Mouse (Mus musculus) neural tube, embryonic 11.5 days (tissue): ENCODE measurements at regions not wholly inside any gene's neighbourhood (a gene's known extent, or its start where the extent isn't known, plus 50 kb on each side); places are given as distances from the start of the nearest gene placed in this dataset.
"Not testable (repeated sequence)": the region's sequence is repeated elsewhere in the genome, so short reads cannot be mapped to it uniquely, and the experiment has no call there.

Experiments
- ATAC-seq: fragments of 200-750 bp; cut with Nextera tagmentation; 2 replicates; pipeline ENCODE4 v1.8.0; 2017; ENCODE audit warnings: moderate number of reproducible peaks, mild to moderate bottlenecking, moderate TSS enrichment, moderate library complexity; ENCODE audit not compliant: insufficient read depth, low FRiP score, low TSS enrichment
- DNase-seq: peaks from one replicate; pipeline ENCODE4 v3.0.0-alpha.2; 2015; ENCODE audit warnings: low spot score
- H3K27ac ChIP-seq: fragments of 300-500 bp; sonication (generic); 2 replicates; pipeline ENCODE4 v1.5.1; 2014; ENCODE audit warnings: low read depth, mild to moderate bottlenecking, low read length
- H3K27me3 ChIP-seq: fragments of 300-500 bp; sonication (generic); 2 replicates; pipeline ENCODE4 v1.6.1; 2014; ENCODE audit warnings: mild to moderate bottlenecking, low read length, mixed read lengths; ENCODE audit not compliant: control insufficient read depth, insufficient read depth
- H3K36me3 ChIP-seq: fragments of 300-500 bp; sonication (generic); 2 replicates; pipeline ENCODE4 v1.6.1; 2014; ENCODE audit warnings: mild to moderate bottlenecking, low read length, moderate library complexity, mixed read lengths; ENCODE audit not compliant: control insufficient read depth, insufficient read depth
- H3K4me1 ChIP-seq: fragments of 300-500 bp; sonication (generic); 2 replicates; pipeline ENCODE4 v1.6.1; 2014; ENCODE audit warnings: low read length, mixed read lengths; ENCODE audit not compliant: control insufficient read depth, insufficient read depth
- H3K4me2 ChIP-seq: fragments of 300-500 bp; sonication (generic); 2 replicates; pipeline ENCODE4 v1.6.1; 2014; ENCODE audit warnings: low read depth, mild to moderate bottlenecking, moderate library complexity
- H3K4me3 ChIP-seq: fragments of 300-500 bp; sonication (generic); 2 replicates; pipeline ENCODE4 v1.5.1; 2014; ENCODE audit warnings: low read depth, low read length
- H3K9ac ChIP-seq: fragments of 300-500 bp; sonication (generic); 2 replicates; pipeline ENCODE4 v1.6.1; 2014; ENCODE audit warnings: mild to moderate bottlenecking, low read length
- H3K9me3 ChIP-seq: fragments of 300-500 bp; sonication (generic); 2 replicates; pipeline ENCODE4 v1.6.1; 2016; ENCODE audit warnings: low read length; ENCODE audit not compliant: control insufficient read depth
- WGBS: fragments of 180-500 bp; shearing (Covaris S2); extraction: QIAGEN DNeasy Blood & Tissue Kit; methylation state at CpG from one replicate; pipeline ENCODE4 v1.1.7; 2014; 5-methylcytosine and 5-hydroxymethylcytosine counted together

DNA sequence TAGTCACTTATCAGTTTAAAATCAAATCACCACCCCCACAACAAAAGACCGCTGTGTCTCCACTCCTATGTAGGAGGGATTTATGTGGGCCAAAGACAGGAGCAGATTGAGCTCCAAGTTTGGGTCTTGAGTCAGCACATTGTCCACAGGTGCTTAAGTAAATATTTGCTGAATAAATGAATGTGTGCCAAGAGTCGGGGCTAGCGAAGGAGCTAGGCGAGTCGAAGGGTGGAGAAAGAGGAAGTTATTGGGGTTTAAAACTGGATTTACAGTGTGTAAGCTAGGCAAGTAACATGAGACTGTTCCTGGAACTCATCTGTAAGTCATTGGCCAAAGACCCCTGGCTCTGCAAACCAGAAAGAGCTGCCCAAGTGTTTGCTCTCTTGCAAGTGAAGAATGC is 122.9 kb downstream of the Enc1 start:
- H3K36me3 ChIP-seq = no peaks in the 10 kb centered on the region
- no peak for DNase-seq
- ATAC-seq = no peak
- H3K9ac ChIP-seq = no peak overlapping the region
- H3K27ac ChIP-seq = no peak overlapping the region
- WGBS = 70% methylated on average over 5 of the region's 5 CpGs
- peaks cover 10% of the 10 kb centered on the region for H3K4me1 ChIP-seq
- H3K27me3 ChIP-seq = no peaks in the 10 kb centered on the region
- no peaks in the 10 kb centered on the region for H3K9me3 ChIP-seq
- H3K4me2 ChIP-seq = no peak overlapping the region
- no peak overlapping the region for H3K4me3 ChIP-seq

DNA sequence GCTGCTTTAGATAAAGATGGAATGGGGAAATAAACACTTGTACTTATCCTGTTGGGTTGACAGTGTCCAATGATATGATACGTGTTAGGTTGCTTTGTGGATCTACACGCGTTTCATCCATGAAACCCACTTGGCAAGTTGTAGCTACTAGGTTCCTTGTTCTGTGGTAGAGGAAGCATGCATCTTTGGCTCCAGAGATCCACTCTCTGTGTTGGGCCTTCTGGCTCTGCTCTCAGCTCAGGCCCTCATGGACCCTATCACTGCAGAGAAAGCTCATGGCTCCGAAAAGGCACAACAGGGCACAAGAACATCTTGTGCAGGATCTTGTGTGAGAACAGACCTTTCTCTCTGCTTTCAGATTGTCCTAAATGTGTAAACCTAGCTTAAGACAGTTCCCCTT is 122.3 kb downstream of the Enc1 start:
- no peaks in the 10 kb centered on the region for H3K36me3 ChIP-seq
- no peaks in the 10 kb centered on the region for H3K9me3 ChIP-seq
- no peak overlapping the region for H3K4me2 ChIP-seq
- ATAC-seq (no peak), DNase-seq (no peak)
- no peak overlapping the region for H3K4me3 ChIP-seq
- H3K9ac ChIP-seq = no peak overlapping the region
- peaks cover 10% of the 10 kb centered on the region for H3K4me1 ChIP-seq
- no peaks in the 10 kb centered on the region for H3K27me3 ChIP-seq
- WGBS = 90% methylated on average over 4 of the region's 4 CpGs
- H3K27ac ChIP-seq = no peak overlapping the region

DNA sequence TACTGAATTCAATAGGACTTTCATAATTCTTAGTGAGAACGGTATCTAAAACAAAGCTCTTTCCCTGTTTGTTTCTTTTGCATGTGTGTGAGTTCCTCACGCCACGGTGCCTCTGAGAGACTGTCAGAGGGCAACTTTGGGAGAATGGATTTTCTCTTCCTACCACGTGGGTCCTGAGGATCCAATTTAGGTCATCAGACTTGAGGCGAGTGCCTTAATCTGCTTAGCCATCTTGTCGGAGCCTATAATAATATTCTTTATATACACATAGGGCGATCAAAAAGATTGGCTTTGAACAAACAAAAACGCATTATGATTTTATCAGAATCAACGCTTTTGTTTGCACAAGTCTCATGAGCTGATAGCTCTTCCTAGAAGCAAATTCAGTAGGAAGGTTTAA is 119.6 kb downstream of the Enc1 start:
- 87% methylated on average over 9 of the region's 9 CpGs for whole genome bisulfite sequencing

DNA sequence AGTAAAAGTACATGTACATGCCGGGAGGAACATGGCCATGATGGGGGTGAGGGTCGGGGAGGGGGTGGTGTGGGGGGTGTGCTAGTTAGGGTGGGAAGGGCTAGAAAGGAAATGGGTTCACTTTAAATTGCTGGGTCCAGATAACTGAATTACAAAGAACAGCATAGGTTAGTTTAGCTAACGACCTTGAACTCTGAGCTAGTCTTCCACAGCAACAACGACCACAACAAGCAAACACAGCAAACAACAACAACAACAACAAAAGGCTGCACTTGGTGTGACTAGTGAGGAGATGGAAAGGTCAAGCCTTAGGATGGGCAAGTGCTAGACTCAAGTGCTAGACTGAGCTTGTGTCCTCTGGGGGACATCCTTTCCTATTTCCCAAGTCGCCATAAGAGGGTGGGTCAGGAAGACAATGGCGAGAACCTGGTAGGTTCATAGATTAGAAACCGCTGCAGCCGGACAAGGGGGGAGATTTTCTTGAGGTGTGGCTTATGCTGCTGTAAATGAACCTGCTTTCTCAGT is 117.9 kb downstream of the Enc1 start:
- 90% methylated on average over 8 of the region's 8 CpGs for WGBS
- Histone ChIP-seq H3K9me3 (no peaks in the 10 kb centered on the region), H3K4me3 (no peak overlapping the region), H3K4me2 (no peak overlapping the region), H3K36me3 (no peaks in the 10 kb centered on the region), H3K27me3 (no peaks in the 10 kb centered on the region), H3K4me1 (no peaks in the 10 kb centered on the region), H3K27ac (no peak overlapping the region), H3K9ac (no peak overlapping the region)
- ATAC-seq (no peak), DNase-seq (no peak)

More for the DNA sequence above, 119.6 kb downstream of the Enc1 start:
- Histone ChIP-seq H3K4me2 (no peak overlapping the region), H3K4me1 (peaks cover 4% of the 10 kb centered on the region), H3K36me3 (no peaks in the 10 kb centered on the region), H3K4me3 (no peak overlapping the region), H3K27me3 (no peaks in the 10 kb centered on the region), H3K9me3 (no peaks in the 10 kb centered on the region), H3K9ac (no peak overlapping the region), H3K27ac (no peak overlapping the region)
- no peak for DNase-seq
- ATAC-seq = no peak

DNA sequence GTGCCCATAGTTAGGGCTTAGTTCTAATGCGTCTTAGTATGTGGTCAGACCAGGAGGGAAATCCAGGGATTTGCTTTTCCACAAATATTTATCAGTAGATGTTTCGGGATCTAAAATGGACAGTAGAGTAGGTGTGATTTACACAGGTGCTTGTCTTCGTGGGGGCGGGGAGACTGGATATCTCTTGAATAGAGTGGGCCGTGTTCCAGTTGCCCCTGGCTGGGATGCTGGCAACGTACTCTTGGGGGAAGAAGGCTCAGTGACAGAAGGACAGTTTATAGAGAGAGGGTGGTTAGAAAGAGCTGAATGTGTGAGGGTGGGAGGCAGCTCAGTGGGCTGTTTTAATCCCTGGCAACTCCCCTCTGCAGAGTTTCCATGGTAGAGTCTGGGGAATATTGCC is 117.4 kb downstream of the Enc1 start:
- H3K4me3 ChIP-seq = no peak overlapping the region
- no peak overlapping the region for H3K4me2 ChIP-seq
- DNase-seq (no peak), ATAC-seq (no peak)
- no peaks in the 10 kb centered on the region for H3K36me3 ChIP-seq
- H3K27me3 ChIP-seq = no peaks in the 10 kb centered on the region
- no peak overlapping the region for H3K27ac ChIP-seq
- 82% methylated on average over 6 of the region's 6 CpGs for WGBS
- no peak overlapping the region for H3K9ac ChIP-seq
- no peaks in the 10 kb centered on the region for H3K9me3 ChIP-seq
- no peaks in the 10 kb centered on the region for H3K4me1 ChIP-seq

DNA sequence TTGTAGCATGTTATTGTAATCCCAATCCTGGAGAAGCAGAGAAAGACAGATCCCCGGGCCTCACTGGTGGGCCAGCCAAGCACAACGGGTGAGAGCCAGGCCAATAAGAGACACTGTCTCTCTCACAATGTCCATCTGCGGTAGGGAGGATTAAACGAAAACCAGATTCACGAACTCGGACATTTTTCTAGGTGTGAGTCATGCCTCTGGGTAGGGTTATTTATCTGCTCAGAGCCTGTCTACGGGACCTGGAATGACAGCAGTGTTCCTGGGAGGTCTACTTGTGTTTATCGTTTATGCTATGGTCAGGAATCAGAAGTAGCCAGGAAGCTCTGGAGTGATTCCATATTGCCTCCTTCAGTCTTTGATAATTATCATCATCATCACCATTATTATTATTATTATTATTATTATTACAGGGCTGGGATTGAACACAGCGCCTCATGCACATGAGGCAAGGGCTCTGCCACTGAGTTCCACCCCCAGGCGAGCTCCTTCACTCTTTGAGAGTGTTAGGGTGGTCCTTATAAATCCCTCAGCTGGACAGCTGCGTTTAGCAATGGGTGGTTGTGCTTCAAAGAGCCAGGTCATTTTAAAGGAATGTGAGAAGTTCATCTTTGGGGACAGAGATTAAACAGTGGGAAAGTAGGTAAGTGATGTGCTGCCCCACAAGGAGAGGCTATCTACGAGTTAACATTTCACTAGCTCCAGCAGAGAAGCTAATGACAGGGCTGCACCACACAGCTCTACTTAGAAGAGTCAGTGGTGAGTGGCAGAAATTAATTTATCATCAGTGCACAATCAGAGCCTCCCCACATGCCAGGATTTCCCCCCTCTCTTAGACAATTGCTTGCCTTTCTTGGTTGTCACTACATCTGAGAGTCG is 116.3 kb downstream of the Enc1 start:
- no peaks in the 10 kb centered on the region for H3K36me3 ChIP-seq
- no peak for DNase-seq
- no peak overlapping the region for H3K9ac ChIP-seq
- no peaks in the 10 kb centered on the region for H3K9me3 ChIP-seq
- no peaks in the 10 kb centered on the region for H3K27me3 ChIP-seq
- 54% methylated on average over 13 of the region's 13 CpGs for WGBS
- no peak for ATAC-seq
- H3K4me2 ChIP-seq = no peak overlapping the region
- H3K4me3 ChIP-seq = no peak overlapping the region
- H3K4me1 ChIP-seq = no peaks in the 10 kb centered on the region
- no peak overlapping the region for H3K27ac ChIP-seq

DNA sequence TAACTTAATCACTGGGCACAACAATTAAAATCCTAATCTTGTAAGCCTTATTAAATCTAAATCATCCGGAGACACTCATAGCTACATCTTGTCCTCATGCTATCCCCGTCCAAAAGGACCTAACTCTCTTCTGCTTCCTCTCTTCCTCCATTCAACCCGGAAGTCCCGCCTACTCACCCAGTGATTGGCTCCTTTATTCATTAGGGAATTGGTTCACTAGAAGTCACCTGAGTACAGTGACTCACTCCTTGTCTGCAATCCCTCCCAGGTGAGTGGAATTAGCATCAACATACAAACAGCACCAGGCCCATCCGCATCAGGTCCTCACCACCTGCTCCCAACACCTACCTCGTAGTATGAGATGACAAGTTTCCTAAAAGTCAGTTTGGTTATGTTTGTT is 114.5 kb downstream of the Enc1 start:
- not testable (repeated sequence) for H3K4me2 ChIP-seq, ATAC-seq, H3K4me3 ChIP-seq, H3K9me3 ChIP-seq, H3K27me3 ChIP-seq, H3K36me3 ChIP-seq, H3K4me1 ChIP-seq, DNase-seq, H3K27ac ChIP-seq, H3K9ac ChIP-seq
- WGBS = 93% methylated on average over 6 of the region's 6 CpGs

DNA sequence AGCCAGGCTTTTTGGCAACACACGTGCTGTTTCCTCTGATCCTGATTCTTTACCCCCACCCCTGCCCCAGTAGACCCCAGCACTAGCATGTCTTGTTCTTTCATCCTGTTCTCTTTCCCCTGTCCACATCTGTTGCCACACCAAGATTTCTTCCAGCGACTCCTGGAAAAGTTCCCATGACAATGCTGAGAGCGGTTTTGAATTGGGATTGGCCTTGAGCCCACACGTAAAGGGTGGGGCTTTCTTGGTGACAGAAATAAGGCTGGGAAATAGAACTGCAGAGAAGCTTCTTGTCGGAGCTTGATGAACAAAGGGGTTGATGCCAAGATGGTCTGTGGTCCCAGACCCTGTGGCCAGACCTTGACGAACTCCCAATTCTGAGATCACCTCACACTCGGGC is 106.8 kb downstream of the Enc1 start:
- 90% methylated on average over 7 of the region's 7 CpGs for WGBS
- ATAC-seq (no peak), DNase-seq (no peak)
- H3K27me3 ChIP-seq = no peaks in the 10 kb centered on the region
- H3K4me1 ChIP-seq = no peaks in the 10 kb centered on the region
- no peak overlapping the region for H3K27ac ChIP-seq
- H3K4me3 ChIP-seq = no peak overlapping the region
- H3K9me3 ChIP-seq = no peaks in the 10 kb centered on the region
- no peaks in the 10 kb centered on the region for H3K36me3 ChIP-seq
- H3K9ac ChIP-seq = no peak overlapping the region
- H3K4me2 ChIP-seq = no peak overlapping the region

DNA sequence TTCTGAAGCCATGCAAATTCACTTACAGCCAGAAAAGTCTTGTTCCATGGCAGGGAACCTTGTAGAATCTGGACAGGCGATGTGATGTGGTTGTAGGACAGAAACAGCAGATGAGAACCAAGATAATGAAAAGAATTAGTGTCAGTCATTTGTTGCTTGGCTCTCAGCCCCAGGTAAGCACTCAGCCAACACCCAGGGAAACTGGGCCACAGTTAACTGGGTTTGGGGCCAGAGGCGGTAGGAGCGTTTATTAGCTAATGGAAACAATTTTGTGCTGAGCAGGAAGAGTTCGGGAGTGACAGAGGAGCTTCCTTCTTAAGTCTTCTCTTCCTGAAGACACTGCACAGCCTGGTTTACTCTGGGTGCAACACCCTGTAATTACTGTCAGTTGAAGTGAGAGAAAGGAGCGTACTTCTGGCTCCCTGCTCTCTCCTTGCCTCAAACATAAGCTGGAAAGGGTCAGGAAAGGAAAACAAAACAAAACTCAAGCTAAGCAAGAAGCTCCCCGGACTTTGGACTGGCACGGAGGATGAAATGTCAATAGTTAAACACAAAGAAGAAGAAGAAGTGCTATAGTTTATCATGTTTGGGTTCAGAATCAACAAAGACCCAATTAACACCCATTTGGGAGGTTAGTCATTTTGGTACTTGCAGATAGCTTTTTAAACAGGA is 100.4 kb downstream of the Enc1 start:
- ATAC-seq (no peak), DNase-seq (no peak)
- no peak overlapping the region for H3K27ac ChIP-seq
- 62% methylated on average over 7 of the region's 7 CpGs for whole genome bisulfite sequencing
- H3K27me3 ChIP-seq = no peaks in the 10 kb centered on the region
- H3K4me2 ChIP-seq = no peak overlapping the region
- H3K36me3 ChIP-seq = no peaks in the 10 kb centered on the region
- peaks cover 6% of the 10 kb centered on the region; the same call in 1 of the 2 replicates for H3K4me1 ChIP-seq
- H3K4me3 ChIP-seq = no peak overlapping the region
- no peaks in the 10 kb centered on the region for H3K9me3 ChIP-seq
- H3K9ac ChIP-seq = no peak overlapping the region
